Mouse (Mus musculus) c-Kit-positive CD71-positive TER-119-positive erythroid progenitor cells, embryonic 14.5 days (primary cell): ENCODE data around the gene Wdr18.
A peak's percentile ranks its signal among the peaks of the same experiment; 100 is the strongest.
"Not testable (repeated sequence)": the region's sequence is repeated elsewhere in the genome, so short reads cannot be mapped to it uniquely, and the experiment has no call there.

ENCODE experiments used
- DNase-seq: peaks from one replicate; pipeline ENCODE4 v3.0.0-alpha.2; 2013; ENCODE audit warnings: low spot score

The Wdr18 gene

GRCm38 (mm10) chr10:79946752-79947322 lies 13.1 kb upstream of the Wdr18 start:
- no peak for DNase-seq

- no peak for DNase-seq
These were observed 12.4 kb upstream of the Wdr18 start for GRCm38 (mm10) chr10:79947502-79947901.

GRCm38 (mm10) chr10:79949873-79950272 lies 10.1 kb upstream of the Wdr18 start:
- no peak for DNase-seq

- no peak for DNase-seq
These were observed 9.3 kb upstream of the Wdr18 start for GRCm38 (mm10) chr10:79950661-79951060.

- DNase-seq, result no peak
These were observed 6.0 kb upstream of the Wdr18 start for GRCm38 (mm10) chr10:79953946-79954345.

- DNase-seq, result no peak
These were observed 4.3 kb upstream of the Wdr18 start for GRCm38 (mm10) chr10:79955691-79956090.

- DNase-seq, result no peak
These were observed 3.3 kb upstream of the Wdr18 start for GRCm38 (mm10) chr10:79956643-79957154.

- DNase-seq, result peak; percentile 62
These were observed 1.7 kb upstream of the Wdr18 start for GRCm38 (mm10) chr10:79958140-79958816.

GRCm38 (mm10) chr10:79959412-79959811 lies 540 bp upstream of the Wdr18 start:
- DNase-seq, result not testable (repeated sequence)

- no peak for DNase-seq
These were observed 831 bp downstream of the Wdr18 start for GRCm38 (mm10) chr10:79960671-79961294.

- no peak for DNase-seq
These were observed 4.8 kb downstream of the Wdr18 start for GRCm38 (mm10) chr10:79964727-79965126.

GRCm38 (mm10) chr10:79965325-79965724 lies 5.4 kb downstream of the Wdr18 start:
- no peak for DNase-seq

- DNase-seq, result no peak
These were observed 7.0 kb downstream of the Wdr18 start for GRCm38 (mm10) chr10:79966886-79967400.

- no peak for DNase-seq
These were observed 8.2 kb downstream of the Wdr18 start for GRCm38 (mm10) chr10:79968181-79968580.

GRCm38 (mm10) chr10:79969124-79969568 lies 9.2 kb downstream of the Wdr18 start:
- DNase-seq, result no peak

- DNase-seq, result no peak
These were observed 10.6 kb downstream of the Wdr18 start, which contains the start of gene Grin3b for GRCm38 (mm10) chr10:79970415-79971182. Grin3b (plus strand) TSS chr10:79970715.

- no peak for DNase-seq
These were observed 11.2 kb downstream of the Wdr18 start for GRCm38 (mm10) chr10:79971183-79971497.

- no peak for DNase-seq
These were observed 12.9 kb downstream of the Wdr18 start for GRCm38 (mm10) chr10:79972831-79973230.

- no peak for DNase-seq
These were observed 14.1 kb downstream of the Wdr18 start for GRCm38 (mm10) chr10:79974087-79974486.

GRCm38 (mm10) chr10:79974668-79975067 lies 14.7 kb downstream of the Wdr18 start:
- DNase-seq, result no peak

GRCm38 (mm10) chr10:79976071-79976721 lies 16.2 kb downstream of the Wdr18 start:
- DNase-seq, result no peak

GRCm38 (mm10) chr10:79976722-79977107 lies 16.8 kb downstream of the Wdr18 start:
- no peak for DNase-seq
